Mouse (Mus musculus) lung, postnatal 0 days (tissue): ENCODE data around the gene Ankrd13b.

Experiments
- CTCF ChIP-seq: IDR thresholded peaks from 2 replicates; pipeline ENCODE4 v1.5.1; 2016; ENCODE audit warnings: antibody characterized with exemption, mild to moderate bottlenecking
- EP300 ChIP-seq: IDR thresholded peaks from 2 replicates; pipeline ENCODE4 v1.6.1; 2016; ENCODE audit warnings: antibody characterized with exemption, mild to moderate bottlenecking, control low read depth

- TF ChIP-seq CTCF (no peak), EP300 (no peak)
These were observed 27.6 kb downstream of the Ankrd13b start for GRCm38 (mm10) chr11:77461856-77462255.
